Mouse (Mus musculus): ENCODE results near the gene Ube2e1. TPM values are rescaled to one million over a fixed set of nuclear protein-coding genes. Genes with fewer than 3 reads are reported as not detected.

The Ube2e1 gene
- polyA plus RNA-seq (2014; fragmentation: Illumina TruSeq; extraction: RNeasy Lipid Tissue Mini Kit (QIAGEN cat#74804); ENCODE audit: low read depth, low replicate concordance): 50.2 TPM

DNA sequence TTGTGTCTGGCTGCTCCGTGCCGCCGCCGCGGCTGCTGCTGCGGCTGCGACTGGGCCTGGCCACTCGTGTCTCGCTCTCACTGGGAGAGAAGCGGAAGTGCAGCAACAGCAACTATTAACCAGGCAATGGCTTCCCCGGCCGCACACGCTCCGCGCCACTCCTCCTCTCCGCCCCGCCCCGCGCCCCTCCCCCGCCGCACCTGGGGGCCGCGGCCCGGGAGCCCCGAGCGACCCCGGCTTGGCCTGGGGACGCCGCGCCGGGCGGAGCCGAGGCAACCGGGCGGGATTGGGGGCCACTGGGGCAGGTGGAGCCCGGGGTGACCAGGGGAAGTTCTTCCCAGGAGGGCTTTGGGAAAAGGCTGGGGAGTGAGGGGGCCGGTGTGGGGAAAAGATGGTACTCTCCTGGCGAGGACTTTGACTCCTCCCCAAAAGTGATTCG is at the start of gene Ube2e1:
Gene Ube2e1 (minus strand): TSS at position 167 of the 439 bp plus-strand sequence.

DNA sequence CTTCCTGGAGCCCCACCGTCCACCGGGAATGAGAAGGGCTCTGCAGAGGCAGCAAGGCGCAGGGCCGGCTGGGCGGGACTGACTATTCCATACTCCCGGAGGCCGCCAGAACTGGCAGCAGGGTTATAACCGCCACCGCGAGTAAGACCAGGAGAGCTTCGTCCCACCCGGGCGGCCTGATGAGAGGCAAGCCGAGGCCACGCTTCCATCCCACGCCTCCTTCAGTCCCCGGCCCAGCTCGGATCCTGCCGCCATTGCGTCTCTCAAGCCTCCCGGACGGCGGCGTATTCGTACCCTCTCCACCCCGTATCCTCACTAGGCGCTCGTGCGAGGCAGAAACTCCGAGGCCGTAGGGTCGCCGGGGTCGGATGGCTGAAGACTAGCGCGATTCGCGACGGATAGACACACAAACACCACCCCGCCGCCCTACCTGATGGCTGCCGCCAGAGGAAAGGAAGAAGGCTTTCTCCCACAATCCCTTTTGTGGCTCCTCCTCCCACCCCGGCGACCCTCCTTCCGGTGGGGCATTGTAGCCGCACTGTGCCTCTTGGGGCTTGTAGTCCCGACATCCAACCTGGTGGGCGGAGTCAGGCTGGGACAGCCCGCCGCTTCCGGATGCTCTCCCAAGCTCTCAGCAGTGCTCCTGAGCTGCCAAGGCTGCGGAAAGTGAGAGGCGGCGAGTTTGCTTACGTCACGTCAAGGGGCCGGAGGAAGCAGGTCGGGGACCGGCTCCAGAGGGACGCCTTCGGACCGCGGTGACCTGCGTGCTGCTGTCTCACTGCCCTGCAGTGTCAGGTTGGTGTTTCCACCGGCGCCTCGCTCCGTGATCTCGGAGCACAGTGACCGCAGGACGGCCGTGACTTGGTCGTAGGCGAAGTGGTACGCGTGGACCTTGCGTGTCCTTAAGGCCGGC is 60.9 kb downstream of the Ube2e1 start, which contains the start of the genes Nkiras1 and Rpl15:
Gene Nkiras1 (plus strand): TSS at position 608 of the 913 bp plus-strand sequence.
Gene Rpl15 (minus strand): TSS at position 863 of the 913 bp plus-strand sequence.

DNA sequence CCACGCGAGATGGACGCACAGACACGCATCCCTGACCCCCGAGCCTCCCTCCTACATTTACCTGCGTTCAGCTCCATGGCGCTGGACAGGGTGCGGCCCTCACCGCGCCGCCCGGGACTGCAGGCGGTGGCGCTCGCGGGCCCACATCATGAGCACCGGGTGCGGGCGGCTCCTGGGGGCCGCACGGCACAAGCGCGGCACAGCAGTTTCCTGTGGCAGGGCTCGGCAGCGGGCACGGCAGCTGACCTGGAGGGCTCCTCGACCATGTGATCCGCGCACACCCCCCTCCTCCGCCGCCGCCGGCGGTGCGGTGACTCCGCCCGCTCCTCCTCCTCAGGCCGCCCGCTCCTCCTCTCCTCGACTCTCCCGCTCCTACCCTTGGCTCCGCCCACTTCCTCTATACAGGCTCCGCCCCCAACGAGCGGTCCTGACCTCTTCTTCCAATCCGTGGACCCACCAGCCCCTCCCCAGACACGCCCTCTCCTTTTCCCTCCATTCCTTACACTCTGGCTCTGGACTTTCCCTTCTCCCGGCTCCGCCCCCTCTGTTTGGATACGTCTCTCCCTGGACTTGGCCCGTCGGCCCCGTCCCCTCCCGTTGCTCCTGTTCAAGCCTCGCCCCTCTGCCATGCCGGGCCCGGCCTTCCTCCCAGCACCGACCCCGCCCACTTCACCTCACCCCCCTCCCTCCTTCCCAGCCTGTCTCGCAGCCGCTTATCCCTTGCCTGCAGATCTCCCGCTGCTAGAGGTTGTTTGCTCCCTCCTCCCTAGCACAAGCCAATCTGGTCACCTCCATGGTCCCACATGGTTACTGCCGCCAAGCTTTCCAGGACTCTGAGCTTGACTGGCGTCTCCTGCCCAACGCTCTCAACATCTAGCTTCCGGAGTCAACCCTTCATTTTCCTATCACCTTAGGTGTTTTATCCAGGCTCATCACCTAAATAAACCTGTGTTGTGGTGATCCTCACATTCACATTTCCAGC is 92.6 kb downstream of the Ube2e1 start, which contains the start of gene Nr1d2:
Gene Nr1d2 (minus strand): TSS at position 378 of the 982 bp plus-strand sequence.

Other genes with a start within 250 kb of the Ube2e1 start
- gene Nr1d2, start 92.7 kb downstream of the Ube2e1 start, polyA plus RNA-seq (2014; fragmentation: Illumina TruSeq; extraction: RNeasy Lipid Tissue Mini Kit (QIAGEN cat#74804); ENCODE audit: low read depth, low replicate concordance): 54.9 TPM
- 40.9 TPM for gene Nkiras1, start 60.7 kb downstream of the Ube2e1 start, polyA plus RNA-seq (2014; fragmentation: Illumina TruSeq; extraction: RNeasy Lipid Tissue Mini Kit (QIAGEN cat#74804); ENCODE audit: low read depth, low replicate concordance)
- 490 TPM for gene Rpl15, start 60.5 kb downstream of the Ube2e1 start, polyA plus RNA-seq (2014; fragmentation: Illumina TruSeq; extraction: RNeasy Lipid Tissue Mini Kit (QIAGEN cat#74804); ENCODE audit: low read depth, low replicate concordance)